Mouse (Mus musculus): ENCODE measurements around the gene Gm8050. TPM values are rescaled to one million over a fixed set of nuclear protein-coding genes. Genes with fewer than 3 reads are reported as not detected.

The Gm8050 gene
- not detected for total RNA-seq (2023)

DNA sequence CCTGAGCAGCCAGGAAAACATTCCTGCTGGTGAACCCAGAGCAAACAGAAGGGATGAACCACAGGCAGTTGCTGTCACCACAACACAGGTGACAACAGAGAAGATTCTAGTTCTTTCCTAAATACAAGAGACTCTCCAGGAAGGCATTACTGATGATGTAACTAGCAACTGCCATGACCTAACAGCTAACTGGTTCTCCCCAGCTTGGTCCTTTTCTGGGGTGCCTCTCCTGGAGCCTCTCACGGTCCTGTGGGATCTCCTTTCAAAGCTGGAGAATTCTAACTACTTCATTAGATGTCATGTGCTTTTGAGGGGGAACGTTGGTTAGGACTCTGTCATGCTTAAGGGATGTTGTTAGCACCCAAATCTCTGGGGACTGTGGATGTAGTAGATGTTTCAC, at the start of gene Gm8050:
Gene Gm8050 (minus strand): TSS at position 101 of the 400 bp plus-strand sequence.

DNA sequence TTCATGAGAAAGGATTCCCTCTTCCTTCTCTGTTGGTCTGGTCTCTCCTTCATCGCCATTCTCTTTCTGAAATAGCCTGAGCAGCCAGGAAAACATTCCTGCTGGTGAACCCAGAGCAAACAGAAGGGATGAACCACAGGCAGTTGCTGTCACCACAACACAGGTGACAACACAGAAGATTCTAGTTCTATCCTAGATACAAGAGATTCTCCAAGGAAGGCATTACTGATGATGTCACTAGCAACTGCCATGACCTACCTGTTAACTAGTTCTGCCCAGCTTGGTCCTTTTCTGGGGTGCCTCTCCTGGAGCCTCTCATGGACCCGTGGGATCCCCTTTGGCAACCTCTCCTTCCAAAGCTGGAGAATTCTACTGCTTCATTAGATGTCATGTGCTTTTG, 22.2 kb upstream of the Gm8050 start, which contains the start of gene Gm3636:
Gene Gm3636 (minus strand): TSS at position 101 of the 400 bp plus-strand sequence.

GRCm38 (mm10) chr14:6684070-6684469, 36.0 kb downstream of the Gm8050 start, which contains the start of gene Gm10251:
TSS of gene Gm10251 (minus strand) at chr14:6684170.

Other genes with a start within 250 kb of the Gm8050 start
- gene Gm8356, start 183.0 kb downstream of the Gm8050 start, total RNA-seq (2023): not detected
- not detected for gene Gm3629, start 129.6 kb downstream of the Gm8050 start, total RNA-seq (2023)
- not detected for gene Gm3460, start 97.8 kb downstream of the Gm8050 start, total RNA-seq (2023)
- not detected for gene Gm10251, start 36.1 kb downstream of the Gm8050 start, total RNA-seq (2023)
- 1 to 10 TPM; 2.9 to 3.1 TPM for gene Gm3636, start 22.1 kb upstream of the Gm8050 start, total RNA-seq (2023)
- gene Gm8362, start 54.2 kb upstream of the Gm8050 start, total RNA-seq (2023): not detected
- not detected for gene Gm3642, start 120.1 kb upstream of the Gm8050 start, total RNA-seq (2023)
- under 1 TPM; 0.44 to 0.59 TPM for gene Gm3667, start 169.7 kb upstream of the Gm8050 start, total RNA-seq (2023)